Mouse (Mus musculus) bone marrow, adult 2 months (tissue): Measurements from ENCODE around the gene Stag1.

ENCODE experiments used
- CTCF ChIP-seq: fragments of 200-500 bp; IDR thresholded peaks from 2 replicates; pipeline ENCODE4 v1.5.1; 2011; ENCODE audit warnings: low read length, control low read depth; ENCODE audit not compliant: control insufficient read depth, insufficient read depth
- POLR2A ChIP-seq: fragments of 200-500 bp; IDR thresholded peaks from 2 replicates; pipeline ENCODE4 v1.6.1; 2011; ENCODE audit warnings: low read depth, mild to moderate bottlenecking, control low read depth, low read length, borderline replicate concordance; ENCODE audit not compliant: control insufficient read depth

DNA sequence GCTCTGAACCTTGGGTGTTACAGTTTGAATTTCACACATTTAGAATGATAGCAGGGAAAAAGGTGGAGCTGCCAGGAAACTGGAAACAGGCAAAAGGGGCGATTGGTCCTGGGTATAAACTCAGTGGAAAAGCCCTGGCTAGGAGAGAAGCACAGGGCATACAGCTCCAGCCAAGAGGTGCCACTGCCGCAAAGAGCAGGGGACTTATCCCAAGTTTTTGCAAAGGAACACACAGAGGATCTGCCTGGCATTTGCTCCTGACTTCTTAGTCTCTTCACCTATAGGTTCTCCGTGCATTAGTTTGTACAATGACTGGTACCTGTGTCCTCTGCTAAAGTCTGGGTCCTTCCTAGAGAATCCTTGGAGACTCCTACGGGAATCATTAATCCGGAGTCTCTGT lies 5.6 kb downstream of the Stag1 start:
- TF ChIP-seq CTCF (no peak), POLR2A (no peak)
